Mouse (Mus musculus): ENCODE measurements around the gene Arl15.

Arl15 gene

DNA sequence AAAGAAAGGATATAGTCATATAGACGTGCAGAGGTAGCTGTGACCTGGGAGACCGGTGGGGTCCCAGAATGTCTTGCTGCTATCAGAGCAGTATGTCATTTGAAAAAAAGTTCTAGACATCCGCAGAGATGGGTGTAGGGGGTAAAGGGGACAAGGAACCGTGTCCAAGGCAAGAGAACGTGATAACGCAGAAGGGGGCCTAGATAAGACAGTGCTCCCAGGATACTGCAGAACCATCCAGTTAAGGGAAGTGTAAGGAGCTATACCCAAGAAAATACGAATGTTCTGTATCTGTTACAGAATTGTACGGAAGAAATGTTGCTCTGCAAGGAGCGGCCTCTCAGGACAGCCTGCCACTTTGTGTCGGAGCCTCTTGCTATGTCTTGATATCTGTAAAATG is 144.8 kb downstream of the Arl15 start:
- in situ Hi-C loops (cut with MboI; ENCODE audit: low pct_unique_long_range_greater_than_20kb in 1 of 2, low sequenced_read_pairs in 2 of 2, unreplicated experiment in 1 of 2), result no loop called here

DNA sequence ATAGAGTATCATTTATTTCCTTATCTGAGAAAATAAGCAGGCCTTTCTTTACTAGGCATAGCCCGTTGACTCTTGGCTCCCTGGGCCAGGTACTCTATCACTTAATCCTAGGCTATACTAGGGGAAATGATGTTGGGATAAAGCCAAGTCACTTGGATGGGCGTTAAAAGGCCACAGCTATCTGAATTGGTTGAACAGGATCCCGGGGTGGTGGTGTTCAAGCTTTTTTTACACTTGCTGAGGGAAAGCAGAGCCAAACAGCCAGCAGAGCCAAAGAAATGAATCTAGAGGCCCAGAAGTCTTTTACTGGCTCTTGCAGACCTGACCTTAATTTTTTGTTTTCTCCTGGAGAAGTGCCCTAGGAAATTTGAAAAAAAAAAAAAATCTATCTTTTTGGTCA is 145.4 kb downstream of the Arl15 start:
- in situ Hi-C loops (cut with MboI; ENCODE audit: low pct_unique_long_range_greater_than_20kb in 1 of 2, low sequenced_read_pairs in 2 of 2, unreplicated experiment in 1 of 2), result no loop called here

DNA sequence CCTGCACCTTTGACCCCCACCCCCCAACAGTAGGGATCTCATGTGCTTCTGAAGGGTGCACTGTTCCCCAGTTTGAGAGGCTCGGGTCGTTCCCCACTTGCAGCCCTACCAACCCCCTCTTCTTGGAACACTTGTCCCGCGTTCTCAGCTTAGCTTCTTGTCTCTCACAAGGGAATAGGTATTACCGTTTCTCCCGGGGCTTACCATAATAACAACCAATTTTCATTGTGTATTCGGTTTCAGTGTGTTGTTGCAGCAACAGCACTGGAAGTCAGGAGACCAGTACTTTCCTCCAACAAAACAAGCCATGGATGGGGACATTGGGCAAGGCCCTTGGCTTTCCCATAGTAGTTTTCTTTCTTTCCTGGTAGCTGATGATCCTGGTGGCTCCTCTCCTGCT is 145.8 kb downstream of the Arl15 start:
- in situ Hi-C loops (cut with MboI; ENCODE audit: low pct_unique_long_range_greater_than_20kb in 1 of 2, low sequenced_read_pairs in 2 of 2, unreplicated experiment in 1 of 2), result no loop called here

DNA sequence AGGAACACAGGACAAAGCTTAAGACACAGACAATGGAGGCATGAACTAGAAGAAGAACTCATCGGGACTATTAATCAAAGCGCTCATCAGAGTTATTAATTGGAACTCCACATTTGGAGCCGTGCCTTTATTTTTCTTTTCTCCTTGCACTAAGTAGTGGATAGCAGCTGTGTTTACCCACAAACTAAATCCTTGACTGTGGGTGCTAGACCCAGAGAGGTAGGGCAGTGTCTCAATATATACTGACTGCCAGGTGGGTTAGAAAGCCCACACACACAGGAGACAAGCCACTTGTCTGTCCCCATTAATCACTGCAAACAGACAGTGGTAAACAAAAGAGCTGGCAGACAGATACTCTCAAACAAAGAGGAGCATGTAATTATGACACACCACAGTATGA is 147.6 kb downstream of the Arl15 start:
- in situ Hi-C loops (cut with MboI; ENCODE audit: low pct_unique_long_range_greater_than_20kb in 1 of 2, low sequenced_read_pairs in 2 of 2, unreplicated experiment in 1 of 2), result no loop called here

DNA sequence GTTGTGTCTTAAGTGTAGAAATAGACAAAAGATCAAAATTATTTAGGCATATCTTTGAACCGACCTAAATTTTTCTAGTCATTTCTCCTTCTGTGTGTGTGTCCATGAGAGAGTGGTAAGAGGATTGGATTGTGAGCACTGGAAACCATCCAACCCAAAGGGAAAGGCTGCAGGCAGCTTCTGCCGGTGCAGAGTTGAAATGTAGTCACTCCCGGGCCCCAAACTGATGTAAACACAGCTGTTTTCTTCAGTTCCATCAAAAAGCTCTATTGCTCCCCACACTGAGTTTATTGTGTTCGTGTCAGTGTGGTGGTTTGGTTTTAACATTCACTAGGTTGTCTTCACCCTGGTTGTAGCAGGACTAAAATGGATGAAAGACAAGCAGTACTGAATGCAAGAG is 153.2 kb downstream of the Arl15 start:
- in situ Hi-C loops (cut with MboI; ENCODE audit: low pct_unique_long_range_greater_than_20kb in 1 of 2, low sequenced_read_pairs in 2 of 2, unreplicated experiment in 1 of 2), result no loop called here

DNA sequence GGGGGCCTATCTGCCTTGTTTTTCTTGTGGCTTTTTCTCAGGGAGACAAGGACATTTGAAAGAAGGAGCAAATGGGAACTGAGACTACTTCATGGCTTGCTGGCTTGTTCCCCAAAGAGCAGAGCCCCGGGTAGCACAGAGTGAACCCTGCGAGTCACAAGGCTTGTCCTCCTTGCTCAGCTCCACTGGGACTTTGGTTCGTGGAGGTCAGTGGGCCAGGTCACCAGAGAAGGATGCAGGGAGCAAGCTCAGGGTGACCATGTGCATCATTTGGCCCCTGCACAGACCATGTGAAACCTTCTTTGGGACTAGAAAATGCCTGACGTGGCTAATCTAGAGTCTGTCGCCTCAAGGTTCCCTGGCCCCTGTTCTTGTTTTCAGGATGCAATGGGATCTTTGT is 155.4 kb downstream of the Arl15 start:
- in situ Hi-C loops (cut with MboI; ENCODE audit: low pct_unique_long_range_greater_than_20kb in 1 of 2, low sequenced_read_pairs in 2 of 2, unreplicated experiment in 1 of 2), result no loop called here

DNA sequence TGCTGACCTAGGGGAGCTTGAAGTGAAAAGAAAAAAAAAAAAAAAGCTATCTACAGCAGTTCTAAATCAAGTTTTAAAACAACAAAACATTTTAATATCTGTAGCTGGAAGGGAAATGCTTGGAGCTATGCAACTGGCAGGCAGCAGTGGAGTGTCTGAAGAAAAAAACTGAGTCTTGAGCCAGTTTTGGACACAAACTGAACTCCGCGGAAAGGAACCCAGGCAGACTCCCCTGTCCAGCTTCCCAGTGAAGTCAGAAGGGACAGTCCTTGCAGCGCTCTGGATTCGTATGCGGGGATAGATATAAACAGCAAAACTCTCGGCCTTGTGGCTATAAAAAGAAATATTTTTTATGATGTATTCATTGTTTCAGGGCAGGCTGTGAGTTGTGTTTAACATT is 155.8 kb downstream of the Arl15 start:
- in situ Hi-C loops (cut with MboI; ENCODE audit: low pct_unique_long_range_greater_than_20kb in 1 of 2, low sequenced_read_pairs in 2 of 2, unreplicated experiment in 1 of 2), result no loop called here

DNA sequence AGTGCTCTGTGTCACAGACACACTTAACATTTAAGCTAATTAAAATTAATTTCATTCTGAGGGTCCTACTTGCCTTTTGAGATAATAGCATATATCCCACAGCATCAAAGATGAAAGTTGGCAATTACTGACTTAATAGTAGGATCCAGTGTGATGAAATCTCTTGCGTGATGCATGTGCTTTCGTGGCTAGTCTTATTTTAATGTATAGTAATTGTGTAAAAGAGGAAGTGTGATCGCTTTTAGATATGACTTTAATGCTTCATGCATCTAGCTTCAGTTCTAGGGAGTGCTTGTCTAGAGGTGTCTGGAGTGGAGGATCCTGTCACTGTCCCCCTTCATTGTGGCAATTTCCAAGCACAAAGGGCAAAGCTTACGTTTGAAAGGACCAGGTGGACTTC is 163.1 kb downstream of the Arl15 start:
- in situ Hi-C loops (cut with MboI; ENCODE audit: low pct_unique_long_range_greater_than_20kb in 1 of 2, low sequenced_read_pairs in 2 of 2, unreplicated experiment in 1 of 2), result no loop called here

DNA sequence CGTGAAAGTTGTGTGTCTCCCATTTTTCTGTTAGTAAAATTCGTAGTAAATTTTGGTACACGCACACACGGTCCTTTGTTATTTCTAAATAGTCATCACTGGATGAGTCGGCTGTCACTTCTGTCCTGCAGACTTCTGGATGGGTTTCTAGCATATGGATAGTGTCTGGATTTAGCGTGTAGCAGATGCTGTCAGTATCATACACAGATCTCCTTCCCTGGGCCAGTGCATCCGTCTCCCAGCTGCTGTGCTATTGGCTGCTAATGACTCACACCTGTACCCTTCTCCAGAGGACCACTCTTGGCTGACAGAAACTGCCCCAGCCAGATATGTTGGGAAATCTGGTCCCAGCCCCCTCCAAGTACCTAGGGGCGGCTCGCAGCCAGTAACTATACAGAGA is 170.6 kb downstream of the Arl15 start:
- in situ Hi-C loops (cut with MboI; ENCODE audit: low pct_unique_long_range_greater_than_20kb in 1 of 2, low sequenced_read_pairs in 2 of 2, unreplicated experiment in 1 of 2), result no loop called here

DNA sequence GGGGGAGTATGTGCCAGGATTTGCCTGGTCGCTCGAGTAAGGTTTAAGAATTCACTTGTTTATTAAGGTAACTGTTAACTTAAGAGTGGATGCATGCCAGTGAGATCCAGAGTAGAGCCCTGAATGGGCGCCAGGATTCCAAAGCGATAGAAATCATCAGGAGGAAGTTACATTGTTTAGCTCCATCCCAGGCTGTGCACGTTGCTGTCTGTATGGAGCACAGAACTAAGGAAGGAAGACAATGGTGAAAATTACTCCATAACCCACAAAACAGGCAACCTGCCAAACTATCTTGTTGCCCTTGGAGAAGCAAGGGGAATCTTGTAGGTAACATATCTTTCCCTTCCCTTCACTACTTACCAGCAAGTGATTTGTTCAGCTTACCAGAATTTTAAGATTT is 176.4 kb downstream of the Arl15 start:
- in situ Hi-C loops (cut with MboI; ENCODE audit: low pct_unique_long_range_greater_than_20kb in 1 of 2, low sequenced_read_pairs in 2 of 2, unreplicated experiment in 1 of 2), result no loop called here

DNA sequence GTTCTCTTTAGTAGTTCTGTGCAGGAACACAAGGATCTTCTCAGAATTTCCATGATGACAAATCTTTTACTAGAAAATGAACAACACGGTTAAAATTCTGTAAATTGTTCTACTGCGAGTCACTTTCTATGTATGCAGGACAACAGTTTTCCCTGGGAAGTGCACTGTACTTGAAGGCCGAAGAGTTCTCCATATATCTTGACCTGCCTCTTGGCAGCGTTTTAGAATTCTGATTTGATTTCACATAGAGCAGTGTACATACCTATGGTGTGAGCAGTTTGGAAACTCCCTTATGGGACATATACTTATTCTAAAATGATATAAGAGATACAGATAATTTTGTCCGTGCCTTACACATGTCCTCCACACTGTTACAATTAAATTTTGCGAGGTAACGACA is 178.1 kb downstream of the Arl15 start:
- in situ Hi-C loops (cut with MboI; ENCODE audit: low pct_unique_long_range_greater_than_20kb in 1 of 2, low sequenced_read_pairs in 2 of 2, unreplicated experiment in 1 of 2), result no loop called here

DNA sequence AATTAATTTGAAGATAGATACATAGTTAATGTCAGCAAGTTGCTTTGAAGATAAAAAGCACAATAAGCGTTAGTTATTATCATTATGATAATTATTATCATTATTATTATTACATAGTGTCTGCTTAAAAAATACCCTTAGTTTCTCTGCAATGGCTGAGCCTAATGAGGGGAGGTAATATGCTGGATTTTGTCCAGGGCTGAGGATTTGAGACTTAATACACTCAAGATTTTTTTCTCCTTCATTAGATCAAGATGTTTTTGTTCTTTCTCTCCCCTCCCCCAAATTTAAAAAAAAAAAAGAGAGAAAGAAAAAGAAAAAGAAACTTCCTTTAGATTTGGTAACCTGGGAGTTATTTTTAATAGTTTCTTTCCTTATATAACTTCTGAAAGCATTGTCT is 180.6 kb downstream of the Arl15 start:
- in situ Hi-C loops (cut with MboI; ENCODE audit: low pct_unique_long_range_greater_than_20kb in 1 of 2, low sequenced_read_pairs in 2 of 2, unreplicated experiment in 1 of 2), result no loop called here

DNA sequence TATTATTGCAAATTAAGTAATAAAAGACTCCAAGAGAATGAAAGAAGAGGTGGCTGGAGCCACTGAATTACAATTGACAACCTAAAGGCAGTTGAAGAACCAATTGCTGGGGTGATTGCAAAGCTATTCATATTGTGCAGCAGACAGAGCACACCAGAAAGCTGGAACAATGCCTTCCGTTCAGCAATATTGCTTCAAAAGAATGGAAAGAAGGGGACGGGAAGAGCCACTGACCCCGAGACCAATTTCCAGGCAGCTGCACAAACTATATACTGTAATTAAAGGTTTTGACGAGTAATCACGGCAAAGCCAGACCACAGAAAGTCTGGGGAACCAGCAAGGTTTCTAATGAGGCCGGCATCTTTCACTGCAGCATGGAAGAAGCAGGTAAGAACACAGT is 181.4 kb downstream of the Arl15 start:
- in situ Hi-C loops (cut with MboI; ENCODE audit: low pct_unique_long_range_greater_than_20kb in 1 of 2, low sequenced_read_pairs in 2 of 2, unreplicated experiment in 1 of 2), result no loop called here

DNA sequence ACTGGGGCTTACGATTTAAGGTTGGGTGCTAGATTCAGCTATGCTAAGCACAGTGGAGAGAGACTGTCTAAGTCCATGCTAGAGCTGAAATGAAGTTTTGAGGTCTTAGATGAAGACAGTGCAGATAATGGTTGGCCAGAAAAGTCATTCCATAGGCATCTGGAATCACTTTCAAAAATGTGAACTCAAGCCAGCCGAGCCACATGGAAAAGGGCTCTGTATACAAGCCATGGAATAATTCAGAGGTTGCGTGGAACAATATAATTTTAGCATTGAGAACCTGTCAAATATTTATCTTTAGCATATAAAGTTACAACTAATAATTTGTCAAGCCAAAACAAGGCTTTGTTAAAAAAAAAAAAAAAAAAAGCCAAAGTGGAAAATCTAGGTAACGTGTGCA is 182.6 kb downstream of the Arl15 start:
- in situ Hi-C loops (cut with MboI; ENCODE audit: low pct_unique_long_range_greater_than_20kb in 1 of 2, low sequenced_read_pairs in 2 of 2, unreplicated experiment in 1 of 2), result no loop called here

DNA sequence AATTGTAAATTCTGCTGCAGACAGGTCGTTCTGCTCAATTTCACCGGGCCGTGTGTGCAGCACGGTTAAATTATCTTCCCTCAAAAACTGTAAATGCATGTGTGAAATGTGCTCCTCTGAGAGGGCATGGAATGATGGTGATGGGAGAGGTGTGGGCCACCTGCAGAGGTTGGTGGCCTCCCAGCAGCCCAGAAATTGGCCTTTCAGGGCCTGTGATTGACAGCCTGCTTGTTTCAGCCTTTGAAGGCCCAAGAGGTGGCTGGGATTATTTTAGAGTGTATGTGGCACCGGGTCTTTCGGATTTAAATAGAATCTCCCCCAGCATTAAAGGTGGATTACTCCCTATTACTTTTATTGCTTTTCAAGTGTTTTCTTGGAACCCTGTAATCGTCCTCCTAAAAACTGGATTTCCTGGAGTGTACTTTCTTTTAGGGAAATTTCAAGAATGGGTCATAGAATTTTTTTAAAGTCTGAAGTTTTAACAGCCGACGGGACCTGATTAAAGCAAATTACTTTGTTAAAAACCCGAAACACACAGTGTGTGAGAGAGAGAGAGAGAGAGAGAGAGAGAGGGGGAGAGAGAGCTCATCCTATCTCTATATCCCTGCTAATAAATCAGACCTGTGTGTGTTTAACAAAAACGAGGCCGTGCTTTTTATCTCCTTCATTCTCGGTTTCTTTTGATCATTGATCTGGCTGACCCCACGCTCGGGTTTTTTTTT is 186.6 kb downstream of the Arl15 start:
- in situ Hi-C loops (cut with MboI; ENCODE audit: low pct_unique_long_range_greater_than_20kb in 1 of 2, low sequenced_read_pairs in 2 of 2, unreplicated experiment in 1 of 2), result no loop called here

DNA sequence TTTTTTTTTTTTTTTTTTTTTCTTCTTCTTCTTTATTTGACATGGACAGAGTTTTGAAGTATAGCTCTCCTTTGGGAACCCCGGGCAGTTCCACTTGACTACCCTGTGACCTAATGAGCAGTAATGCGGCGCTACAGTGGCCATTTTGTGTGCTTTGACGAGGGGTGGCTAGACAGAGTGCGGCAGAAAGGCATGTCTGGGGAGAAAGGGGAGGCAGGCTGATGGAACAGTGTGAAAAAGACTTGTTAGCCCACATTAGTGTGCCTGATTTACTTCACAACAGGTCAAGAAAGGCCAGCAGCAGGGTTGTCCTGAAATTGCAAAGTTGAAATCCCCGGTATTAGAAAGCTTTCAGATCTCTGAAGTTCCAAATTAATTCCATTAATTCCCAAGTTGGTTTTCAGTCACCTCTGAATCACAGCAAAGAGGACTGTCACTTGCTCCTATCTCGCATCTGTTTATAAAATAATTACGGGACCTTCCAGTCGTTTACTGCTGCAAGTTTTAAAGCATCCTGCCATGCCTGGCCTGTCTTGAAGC is 187.2 kb downstream of the Arl15 start:
- in situ Hi-C loops (cut with MboI; ENCODE audit: low pct_unique_long_range_greater_than_20kb in 1 of 2, low sequenced_read_pairs in 2 of 2, unreplicated experiment in 1 of 2), result no loop called here

DNA sequence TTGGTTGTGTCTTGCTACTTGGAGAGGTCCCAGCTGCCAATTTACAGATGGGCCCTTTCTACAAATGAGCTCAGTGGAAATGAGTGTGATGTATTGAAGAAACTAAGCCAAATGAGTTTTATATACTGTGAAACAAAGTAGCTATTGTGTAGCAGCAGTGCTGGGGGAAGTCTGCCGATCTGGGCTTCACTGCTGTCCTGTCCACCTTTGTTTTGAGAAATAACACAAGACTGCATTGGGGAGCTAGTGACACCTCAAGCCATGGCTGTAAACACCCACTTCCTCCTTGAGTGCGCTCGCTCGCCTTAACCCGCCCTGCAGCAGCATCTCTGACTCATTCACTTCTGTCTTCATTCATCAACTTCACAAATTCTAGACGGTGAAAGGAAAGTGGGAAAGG is 189.3 kb downstream of the Arl15 start:
- in situ Hi-C loops (cut with MboI; ENCODE audit: low pct_unique_long_range_greater_than_20kb in 1 of 2, low sequenced_read_pairs in 2 of 2, unreplicated experiment in 1 of 2), result no loop called here

DNA sequence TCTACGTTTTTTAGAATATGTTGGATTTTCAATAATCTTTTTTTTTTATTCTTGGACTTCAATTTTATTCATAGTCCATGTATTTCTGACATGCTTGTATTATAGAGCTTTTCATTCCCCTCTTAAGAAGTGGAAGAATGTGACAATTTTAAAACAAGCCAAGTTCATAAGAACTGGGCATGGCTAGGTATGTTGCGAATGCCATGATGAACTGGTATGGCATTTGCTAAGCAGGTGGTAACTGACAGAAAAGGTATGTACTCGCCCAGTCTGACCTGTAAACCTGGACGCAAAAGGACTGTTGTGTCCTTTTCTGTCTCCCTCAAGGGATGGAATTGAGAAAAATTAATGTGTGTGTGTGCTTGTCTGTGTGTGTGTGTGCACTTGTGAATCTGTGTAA is 190.2 kb downstream of the Arl15 start:
- in situ Hi-C loops (cut with MboI; ENCODE audit: low pct_unique_long_range_greater_than_20kb in 1 of 2, low sequenced_read_pairs in 2 of 2, unreplicated experiment in 1 of 2), result no loop called here

DNA sequence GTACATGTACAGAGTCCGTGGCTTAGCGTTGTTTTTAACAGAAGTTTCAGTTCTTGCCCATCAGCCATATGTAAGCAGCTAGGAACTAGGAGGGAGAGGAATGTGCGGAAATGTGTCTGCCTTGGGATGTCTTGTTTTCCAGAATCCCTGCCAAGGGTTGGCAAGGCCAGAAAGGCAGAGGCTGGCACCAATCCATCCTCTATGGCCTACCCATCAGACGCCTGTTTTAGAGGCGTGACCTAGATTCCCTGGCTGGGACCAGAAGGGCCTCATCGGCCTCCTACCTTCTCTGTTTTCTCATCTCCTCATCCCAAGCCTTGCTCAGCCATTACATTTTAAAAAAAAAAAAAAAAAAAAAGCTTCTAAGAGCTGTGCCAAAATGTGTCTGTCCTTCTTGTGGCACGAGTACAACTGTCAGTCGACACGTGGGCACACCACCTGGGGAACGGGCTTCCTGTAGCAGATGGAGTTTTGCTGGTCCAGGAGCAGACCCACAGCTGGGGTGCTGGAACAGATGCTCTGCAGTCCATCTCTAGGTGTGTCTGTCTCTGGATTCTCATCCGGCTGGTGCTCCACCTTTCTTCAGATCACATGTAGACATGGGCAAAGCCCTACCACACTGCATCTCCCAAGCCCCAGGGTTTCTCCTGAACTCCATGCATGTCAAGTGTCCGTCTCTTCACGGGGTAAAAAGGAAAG is 192.7 kb downstream of the Arl15 start:
- in situ Hi-C loops (cut with MboI; ENCODE audit: low pct_unique_long_range_greater_than_20kb in 1 of 2, low sequenced_read_pairs in 2 of 2, unreplicated experiment in 1 of 2), result no loop called here

DNA sequence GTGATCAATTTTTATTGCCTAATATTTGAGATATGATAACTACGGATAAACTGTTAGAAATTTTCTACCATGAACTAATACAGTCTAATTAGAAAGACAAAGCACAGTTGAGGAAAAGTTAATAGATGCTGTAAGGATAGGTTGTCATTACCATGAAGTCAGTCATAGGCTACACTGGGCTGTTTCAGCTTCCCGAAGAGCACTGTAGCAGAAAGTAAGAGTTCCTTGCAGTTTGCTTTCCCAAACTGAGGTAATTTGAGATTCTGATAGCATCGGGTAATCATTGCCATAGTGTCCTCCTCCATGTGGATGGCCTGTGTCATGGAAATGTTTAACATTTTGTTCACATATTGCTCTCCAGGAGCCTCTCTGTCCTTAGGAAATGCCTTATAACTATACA is 195.9 kb downstream of the Arl15 start:
- in situ Hi-C loops (cut with MboI; ENCODE audit: low pct_unique_long_range_greater_than_20kb in 1 of 2, low sequenced_read_pairs in 2 of 2, unreplicated experiment in 1 of 2), result no loop called here
